Mouse (Mus musculus) neural tube, embryonic 12.5 days (tissue): Measurements from ENCODE around the gene Adgrg4. TPM values are rescaled to one million over a fixed set of nuclear protein-coding genes. Genes with fewer than 3 reads are reported as not detected.

Experiments used
- ATAC-seq: fragments of 200-750 bp; cut with Nextera tagmentation; 2 replicates; pipeline ENCODE4 v1.8.0; 2017; ENCODE audit warnings: low read depth, mild to moderate bottlenecking, moderate TSS enrichment, moderate library complexity; ENCODE audit not compliant: low FRiP score
- H3K27ac ChIP-seq: fragments of 300-500 bp; sonication (generic); 2 replicates; pipeline ENCODE4 v1.5.1; 2016
- H3K27me3 ChIP-seq: fragments of 300-500 bp; sonication (generic); replicated peaks from 2 replicates; pipeline ENCODE4 v1.6.1; 2016; ENCODE audit warnings: mild to moderate bottlenecking
- H3K36me3 ChIP-seq: fragments of 300-500 bp; sonication (generic); 2 replicates; pipeline ENCODE4 v1.6.1; 2016; ENCODE audit warnings: mild to moderate bottlenecking
- H3K4me1 ChIP-seq: fragments of 300-500 bp; sonication (generic); 2 replicates; pipeline ENCODE4 v1.6.1; 2016
- H3K4me2 ChIP-seq: fragments of 300-500 bp; sonication (generic); replicated peaks from 2 replicates; pipeline ENCODE4 v1.6.1; 2016; ENCODE audit warnings: mild to moderate bottlenecking
- H3K4me3 ChIP-seq: fragments of 300-500 bp; sonication (generic); 2 replicates; pipeline ENCODE4 v1.5.1; 2016
- H3K9ac ChIP-seq: fragments of 300-500 bp; sonication (generic); 2 replicates; pipeline ENCODE4 v1.6.1; 2016; ENCODE audit warnings: mild to moderate bottlenecking
- H3K9me3 ChIP-seq: fragments of 300-500 bp; sonication (generic); 2 replicates; pipeline ENCODE4 v1.6.1; 2016; ENCODE audit warnings: mild to moderate bottlenecking
- WGBS: fragments of 180-500 bp; shearing (Covaris S2); methylation state at CpG from one replicate; pipeline ENCODE4 v1.1.7; 2016; 5-methylcytosine and 5-hydroxymethylcytosine counted together
- polyA plus RNA-seq: library from polyadenylated mRNA; unstranded; fragments of >200 nt; fragmentation: Nextera tagmentation; extraction: Ambion mirVana; gene quantifications from 2 replicates; pipeline ENCODE4 v1.2.1, GENCODE M21; 2016

The Adgrg4 gene
- polyA plus RNA-seq: 0.04 TPM in 2 replicates

DNA sequence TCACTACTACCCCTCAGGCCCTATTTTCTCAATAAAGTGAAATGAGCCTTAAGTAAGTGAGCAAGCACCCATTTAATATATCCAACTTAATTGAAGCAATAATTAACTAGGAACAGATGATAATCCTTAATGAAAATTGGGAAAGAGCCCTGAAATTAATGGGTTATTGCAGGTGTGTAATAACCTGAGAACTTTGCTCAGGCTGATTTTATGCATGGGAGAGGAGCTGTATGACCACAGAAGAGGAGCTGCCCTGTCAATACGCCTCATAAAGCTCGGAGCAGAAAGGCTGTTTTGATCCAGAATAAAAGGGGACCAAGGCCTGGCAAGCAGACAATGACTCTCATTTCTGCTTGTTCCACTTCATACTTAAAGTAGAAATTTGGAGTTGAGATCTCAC, at the start of gene Adgrg4:
Gene Adgrg4, plus strand, starts transcription at position 301 of the 400 bp plus-strand sequence.
- Histone ChIP-seq H3K27ac (no peak within 1 kb of the TSS), H3K4me3 (no peak within 1 kb of the TSS), H3K27me3 (no peaks in the 10 kb centered on the region), H3K4me2 (no peak within 1 kb of the TSS), H3K9me3 (no peaks in the 10 kb centered on the region), H3K9ac (no peak within 1 kb of the TSS), H3K4me1 (no peaks in the 10 kb centered on the region), H3K36me3 (no peaks in the 10 kb centered on the region)
- ATAC-seq: no peak
- WGBS: 68% methylated on average over 2 of the region's 2 CpGs

DNA sequence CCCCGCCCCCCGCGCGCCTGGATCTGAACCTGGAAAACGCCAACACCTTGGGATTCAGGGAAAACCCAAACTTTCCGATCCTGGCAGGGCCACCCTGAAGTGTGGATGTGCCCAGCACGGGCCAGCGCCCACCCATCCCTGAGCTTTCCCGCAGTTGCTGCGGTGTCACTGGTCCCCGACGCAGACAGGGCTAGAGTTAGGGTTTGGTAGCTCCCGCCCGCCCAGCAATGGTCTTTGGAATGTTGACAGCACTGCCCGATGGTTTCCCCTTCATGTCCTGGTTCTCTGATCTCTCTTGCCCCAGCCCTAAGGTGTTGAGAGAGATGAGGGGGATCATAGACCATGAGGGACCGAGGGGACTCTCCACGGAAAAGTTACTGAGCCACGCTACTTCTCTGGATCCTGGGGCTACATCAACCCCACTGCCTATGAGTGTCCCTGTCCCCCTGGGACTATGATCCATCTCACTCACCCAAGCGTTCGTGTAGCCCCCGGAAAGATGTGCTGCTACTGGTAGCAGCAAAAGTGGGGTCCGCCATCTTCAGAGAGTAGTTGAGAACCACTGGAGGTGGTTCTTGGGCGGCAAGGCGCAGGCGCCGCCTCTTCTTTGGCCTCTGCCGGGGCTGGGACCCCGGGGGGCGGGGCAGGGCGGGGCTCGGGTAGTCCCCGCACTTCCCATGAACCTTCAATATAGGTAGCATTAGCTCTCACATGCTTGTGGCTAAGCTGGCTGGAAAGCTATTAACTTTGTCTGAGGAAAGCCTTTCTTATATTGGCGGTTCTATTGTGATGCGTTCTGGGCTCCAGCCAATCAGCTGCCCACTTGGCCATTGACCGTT, 48.0 kb upstream of the Adgrg4 start, which contains the start of gene Map7d3:
Gene Map7d3, minus strand, starts transcription at position 562 of the 839 bp plus-strand sequence.
- peak; percentile 70 for ATAC-seq
- no peak within 1 kb of the TSS for H3K27ac ChIP-seq
- no peaks in the 10 kb centered on the region for H3K36me3 ChIP-seq
- WGBS: 18% methylated on average over 34 of the region's 35 CpGs
- H3K27me3 ChIP-seq: no peaks in the 10 kb centered on the region
- H3K4me1 ChIP-seq: no peaks in the 10 kb centered on the region
- H3K9ac ChIP-seq: no peak within 1 kb of the TSS
- H3K9me3 ChIP-seq: no peaks in the 10 kb centered on the region
- peak within 1 kb of the TSS; percentile 39 for H3K4me3 ChIP-seq
- H3K4me2 ChIP-seq: peak within 1 kb of the TSS; percentile 65

DNA sequence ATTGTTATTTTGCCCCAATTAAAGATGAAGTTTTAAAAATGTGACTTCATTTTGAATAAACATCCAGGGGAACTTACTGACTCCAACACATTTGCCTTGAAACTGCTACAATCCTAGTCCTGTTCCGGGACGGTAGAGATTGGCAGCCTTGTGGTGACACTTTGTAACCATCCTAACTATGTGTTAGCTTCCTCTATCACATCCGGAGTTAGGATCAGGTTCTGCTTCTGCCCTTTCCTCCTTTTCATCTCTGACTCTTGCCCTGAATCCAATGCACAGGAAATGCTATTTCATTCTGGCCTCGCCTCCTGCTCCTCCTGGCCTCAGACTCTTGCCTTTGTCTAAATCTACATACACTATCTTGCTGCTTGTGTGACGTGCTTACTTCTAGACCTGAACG, 42.5 kb upstream of the Adgrg4 start:
- Histone ChIP-seq H3K36me3 (no peaks in the 10 kb centered on the region), H3K4me2 (no peak overlapping the region), H3K27me3 (no peaks in the 10 kb centered on the region), H3K4me3 (no peak overlapping the region), H3K9me3 (no peaks in the 10 kb centered on the region), H3K9ac (no peak overlapping the region), H3K4me1 (no peaks in the 10 kb centered on the region), H3K27ac (no peak overlapping the region)
- 84% methylated on average over 6 of the region's 6 CpGs for WGBS
- no peak for ATAC-seq

DNA sequence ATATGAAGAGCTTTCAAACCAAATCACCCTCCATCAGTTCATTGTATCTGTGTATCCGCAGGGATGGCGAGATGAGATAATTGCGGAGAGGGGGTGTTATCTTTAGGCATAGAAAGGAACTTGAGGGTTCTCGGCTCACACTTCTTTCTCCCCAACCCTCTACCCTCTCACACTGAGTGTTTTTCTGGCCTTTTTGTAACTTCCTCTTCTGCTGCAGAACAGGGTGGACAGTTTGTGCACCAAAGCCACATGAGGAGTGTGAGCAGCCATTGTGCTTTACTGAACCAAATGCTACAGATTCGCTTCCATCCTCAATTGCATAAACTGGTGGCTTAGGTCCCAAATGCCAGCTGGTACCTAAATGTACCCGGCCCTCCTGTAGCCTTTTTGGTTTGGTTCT, 34.1 kb upstream of the Adgrg4 start:
- no peaks in the 10 kb centered on the region for H3K27me3 ChIP-seq

DNA sequence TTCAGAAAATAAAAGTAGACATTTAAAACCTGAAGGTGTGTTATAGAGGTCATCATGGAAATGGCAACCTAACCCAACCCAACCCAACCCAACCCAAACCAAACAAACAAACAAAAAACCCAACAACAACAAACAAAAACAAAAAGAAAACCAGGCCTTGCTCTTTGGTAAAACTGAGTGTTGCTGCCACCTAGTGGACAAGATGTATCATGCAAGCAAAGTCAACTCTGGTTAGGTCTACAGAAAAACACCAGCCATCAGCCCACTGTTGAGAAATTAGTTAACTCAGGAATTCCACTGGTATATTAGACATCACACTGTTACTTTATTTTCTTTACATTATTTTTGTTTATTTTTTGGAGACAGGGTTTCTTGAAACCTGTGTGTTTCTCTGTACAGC, 30.6 kb upstream of the Adgrg4 start:
- Histone ChIP-seq H3K4me2 (no peak overlapping the region), H3K27ac (no peak overlapping the region), H3K4me1 (no peaks in the 10 kb centered on the region), H3K9ac (no peak overlapping the region), H3K27me3 (no peaks in the 10 kb centered on the region), H3K4me3 (no peak overlapping the region), H3K36me3 (no peaks in the 10 kb centered on the region), H3K9me3 (no peaks in the 10 kb centered on the region)
- no peak for ATAC-seq

More for the DNA sequence above, 34.1 kb upstream of the Adgrg4 start:
- WGBS: 87% methylated on average over 6 of the region's 6 CpGs
- ATAC-seq: no peak
- no peak overlapping the region for H3K27ac ChIP-seq
- H3K9me3 ChIP-seq: no peaks in the 10 kb centered on the region
- H3K36me3 ChIP-seq: no peaks in the 10 kb centered on the region
- no peaks in the 10 kb centered on the region for H3K4me1 ChIP-seq
- no peak overlapping the region for H3K4me3 ChIP-seq
- no peak overlapping the region for H3K9ac ChIP-seq
- no peak overlapping the region for H3K4me2 ChIP-seq

DNA sequence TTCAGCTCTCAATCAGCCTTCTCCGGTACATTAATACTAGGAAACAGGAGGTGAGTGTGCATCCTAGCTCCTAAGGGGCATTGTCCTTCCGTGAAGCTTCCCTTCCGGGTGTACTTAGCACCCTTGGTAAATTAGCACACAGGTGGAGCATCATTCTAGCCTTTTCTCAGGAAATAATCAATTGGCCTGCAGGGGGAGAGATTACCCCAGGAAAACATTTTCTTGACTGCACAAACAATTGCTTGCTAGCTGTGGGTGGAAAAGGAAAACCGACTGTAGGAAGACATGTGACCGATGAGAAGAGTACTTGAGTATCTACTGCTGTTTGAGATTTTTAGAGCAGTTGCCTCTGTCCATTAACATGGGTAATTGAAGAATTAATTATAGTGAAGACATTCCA, 28.7 kb upstream of the Adgrg4 start:
- H3K9ac ChIP-seq: no peak overlapping the region
- H3K4me3 ChIP-seq: no peak overlapping the region
- no peak for ATAC-seq
- no peaks in the 10 kb centered on the region for H3K9me3 ChIP-seq
- no peak overlapping the region for H3K4me2 ChIP-seq
- no peaks in the 10 kb centered on the region for H3K36me3 ChIP-seq
- no peaks in the 10 kb centered on the region for H3K4me1 ChIP-seq
- no peaks in the 10 kb centered on the region for H3K27me3 ChIP-seq
- WGBS: 82% methylated on average over 5 of the region's 5 CpGs
- H3K27ac ChIP-seq: no peak overlapping the region

DNA sequence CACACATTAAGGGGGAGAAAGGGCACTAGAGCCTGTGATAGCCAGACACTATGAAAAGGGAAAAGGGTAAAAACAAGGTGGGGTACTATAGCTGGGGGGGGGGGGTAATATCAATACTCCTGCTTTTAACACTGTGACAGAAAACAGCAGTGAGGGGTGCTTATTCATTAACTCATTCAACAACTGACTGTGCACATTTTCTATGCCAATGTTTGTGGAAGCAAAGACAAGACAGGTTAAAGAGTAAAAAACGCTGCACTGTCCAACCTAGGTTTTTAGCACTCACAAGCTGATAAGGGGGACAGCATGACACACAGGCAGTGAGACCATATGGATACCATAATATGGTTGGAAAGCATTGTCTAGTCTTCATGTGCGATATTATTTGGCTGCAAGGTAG, 142.9 kb downstream of the Adgrg4 start:
- ATAC-seq: no peak
- Histone ChIP-seq H3K9ac (no peak overlapping the region), H3K36me3 (no peaks in the 10 kb centered on the region), H3K27me3 (no peaks in the 10 kb centered on the region), H3K4me1 (no peaks in the 10 kb centered on the region), H3K27ac (no peak overlapping the region), H3K4me2 (no peak overlapping the region), H3K4me3 (no peak overlapping the region), H3K9me3 (no peaks in the 10 kb centered on the region)
- WGBS: 75% methylated on average over 2 of the region's 2 CpGs

DNA sequence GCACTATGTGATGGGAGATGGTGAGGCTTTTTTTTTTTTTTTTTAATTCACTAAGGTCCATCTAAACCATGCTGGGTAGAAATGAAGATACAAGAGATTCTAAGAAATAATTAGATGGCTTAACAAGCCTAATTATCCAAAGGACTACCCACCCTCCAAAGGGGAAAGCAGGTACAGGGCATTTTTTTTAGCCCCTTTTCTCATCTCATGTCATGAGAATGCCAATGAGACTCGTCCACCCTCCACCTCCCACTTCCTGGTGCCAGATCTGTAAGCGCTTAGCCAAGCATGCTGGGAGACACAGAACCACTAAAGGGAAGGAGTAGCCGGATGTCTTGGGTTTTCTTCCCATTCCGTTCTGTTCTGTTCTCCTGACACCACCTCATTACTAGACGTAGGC, 172.8 kb downstream of the Adgrg4 start, which contains the start of gene Brs3:
Gene Brs3, plus strand, starts transcription at position 301 of the 400 bp plus-strand sequence.
- no peak for ATAC-seq

DNA sequence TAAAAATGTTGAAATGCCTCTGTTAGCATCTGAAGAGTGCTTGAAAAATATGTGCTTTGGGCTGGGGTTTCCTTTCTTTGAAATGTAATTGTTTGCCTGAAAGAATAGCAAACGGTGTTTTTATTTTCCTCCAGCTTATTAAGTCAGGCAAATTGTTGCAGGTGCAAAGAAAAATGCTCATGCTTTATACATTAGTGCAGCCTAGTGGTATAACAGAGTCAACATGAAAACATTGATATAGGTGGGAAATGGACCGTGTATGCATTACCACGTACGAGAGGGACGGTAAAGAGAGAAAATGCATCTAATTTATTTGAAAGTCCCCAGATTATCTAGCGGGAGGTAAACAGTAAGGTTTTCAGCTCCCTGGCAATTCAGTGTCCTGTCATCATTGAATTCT, 173.9 kb downstream of the Adgrg4 start:
- ATAC-seq: no peak
- 80% methylated on average over 6 of the region's 6 CpGs for WGBS

More for the DNA sequence above, 172.8 kb downstream of the Adgrg4 start, which contains the start of gene Brs3:
- H3K9ac ChIP-seq: no peak within 1 kb of the TSS
- no peaks in the 10 kb centered on the region for H3K36me3 ChIP-seq
- 86% methylated on average over 5 of the region's 5 CpGs for WGBS
- no peak within 1 kb of the TSS for H3K27ac ChIP-seq
- H3K4me2 ChIP-seq: no peak within 1 kb of the TSS
- H3K9me3 ChIP-seq: no peaks in the 10 kb centered on the region
- no peaks in the 10 kb centered on the region for H3K4me1 ChIP-seq
- H3K27me3 ChIP-seq: no peaks in the 10 kb centered on the region
- no peak within 1 kb of the TSS for H3K4me3 ChIP-seq

More for the DNA sequence above, 173.9 kb downstream of the Adgrg4 start:
- Histone ChIP-seq H3K4me2 (no peak overlapping the region), H3K4me1 (no peaks in the 10 kb centered on the region), H3K4me3 (no peak overlapping the region), H3K36me3 (no peaks in the 10 kb centered on the region), H3K27me3 (no peaks in the 10 kb centered on the region), H3K9me3 (no peaks in the 10 kb centered on the region), H3K9ac (no peak overlapping the region), H3K27ac (no peak overlapping the region)

Other genes starting within 250 kb of the Adgrg4 start
- gene Fhl1, start 138.4 kb upstream of the Adgrg4 start, polyA plus RNA-seq: 85.3 and 89.1 TPM in 2 replicates
- gene Map7d3, start 47.8 kb upstream of the Adgrg4 start, polyA plus RNA-seq: 1.2 and 1.5 TPM in 2 replicates
- not detected in 2 replicates for gene Brs3, start 172.9 kb downstream of the Adgrg4 start, polyA plus RNA-seq
- gene Htatsf1, start 183.4 kb downstream of the Adgrg4 start, polyA plus RNA-seq: 89.5 and 93.0 TPM in 2 replicates
- 0.18 and 0.27 TPM in 2 replicates for gene Vgll1, start 217.9 kb downstream of the Adgrg4 start, polyA plus RNA-seq